Mouse (Mus musculus) bone marrow macrophage, adult 2 months (primary cell): ENCODE measurements around the gene Ndufa6.

Experiments
- CTCF ChIP-seq: IDR thresholded peaks from 2 replicates; pipeline ENCODE4 v1.5.1; 2012; ENCODE audit warnings: low read depth, mild to moderate bottlenecking, low read length, moderate library complexity
- POLR2A ChIP-seq: IDR thresholded peaks from 2 replicates; pipeline ENCODE4 v1.6.1; 2012; ENCODE audit warnings: mild to moderate bottlenecking, low read depth, low read length, borderline replicate concordance

DNA sequence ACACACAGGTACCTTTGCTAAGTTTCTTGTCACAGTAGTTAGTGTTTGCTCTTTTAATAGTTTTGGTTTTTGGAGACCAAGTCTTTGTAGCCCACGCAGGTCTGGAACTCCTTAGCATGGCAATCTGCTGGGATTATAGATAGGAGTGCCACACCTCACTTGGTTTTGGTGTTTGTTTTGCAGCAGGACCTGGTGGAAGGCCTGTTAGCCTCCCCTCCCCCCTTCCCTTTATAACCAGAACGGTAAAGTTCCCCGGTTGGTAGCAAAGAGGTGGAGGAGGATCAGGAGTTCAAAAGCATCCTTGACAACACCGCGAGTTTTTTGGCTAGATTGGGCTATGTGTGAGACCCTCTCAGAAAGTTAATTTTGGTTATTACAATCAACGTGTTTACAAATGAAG lies 9.2 kb downstream of the Ndufa6 start:
- no peak for TF ChIP-seq CTCF
- no peak for TF ChIP-seq POLR2A
